Mouse (Mus musculus): ENCODE measurements at regions not wholly inside any gene's neighbourhood (a gene's known extent, or its start where the extent isn't known, plus 50 kb on each side); places are given as distances from the start of the nearest gene placed in this dataset.

DNA sequence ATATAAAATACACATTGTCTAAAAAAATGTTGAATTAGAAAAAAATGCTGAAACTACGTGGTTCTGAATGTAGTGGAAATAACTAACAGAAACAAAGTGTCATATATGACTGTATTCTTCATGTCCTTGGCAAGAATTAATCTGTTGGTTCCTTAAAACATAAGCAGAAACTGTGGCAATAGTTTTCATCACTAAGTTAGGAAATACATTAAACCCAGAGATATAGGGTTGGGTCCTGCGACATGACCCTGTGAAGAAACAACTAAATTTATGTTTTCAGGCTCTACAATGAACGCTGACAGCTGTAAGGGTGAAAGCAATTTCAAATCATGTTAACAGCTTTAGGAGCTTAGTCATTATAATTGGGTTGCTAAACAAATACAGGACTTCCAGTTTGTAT, 351.2 kb upstream of the Mgat4c start:
- H3K4me2 ChIP-seq (ENCODE audit: low read depth, low read length): no peak overlapping the region
- no peaks in the 10 kb centered on the region for H3K4me1 ChIP-seq (ENCODE audit: control insufficient read depth, insufficient read depth, low read length)
- WGBS: 64% methylated on average over 3 of the region's 3 CpGs
- no peaks in the 10 kb centered on the region for H3K9me3 ChIP-seq (ENCODE audit: control insufficient read depth, low read length)
- H3K36me3 ChIP-seq (ENCODE audit: control insufficient read depth, insufficient read depth, low read length): no peaks in the 10 kb centered on the region
- H3K27ac ChIP-seq (ENCODE audit: low read depth, low read length): no peak overlapping the region
- ATAC-seq (ENCODE audit: low read depth): no peak
- no peaks in the 10 kb centered on the region for H3K27me3 ChIP-seq (ENCODE audit: control insufficient read depth, insufficient read depth, low read length)
- no peak overlapping the region for H3K9ac ChIP-seq (replicated peaks; ENCODE audit: low read depth, low read length)
- no peak overlapping the region for H3K4me3 ChIP-seq (ENCODE audit: low read depth, low read length)

DNA sequence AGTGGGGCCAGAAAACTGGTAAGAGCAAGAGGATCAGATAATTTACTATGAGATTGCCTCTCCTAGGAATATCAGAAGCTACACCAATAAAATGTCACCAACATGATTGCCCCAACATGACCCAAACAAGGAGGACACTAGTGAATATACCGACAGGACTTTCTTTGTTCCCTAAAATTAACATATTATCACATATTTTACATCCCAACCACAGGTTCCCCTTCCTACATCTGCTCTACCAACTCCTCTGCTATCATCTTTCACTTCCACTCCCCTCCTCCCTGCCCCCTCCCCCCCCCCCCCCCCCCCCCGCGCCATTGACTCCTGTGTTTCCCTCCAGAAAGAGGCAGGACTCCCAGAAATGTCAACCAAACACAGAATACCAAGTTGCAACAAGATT, 346.2 kb upstream of the Mgat4c start:
- Histone ChIP-seq H3K36me3 (ENCODE audit: control insufficient read depth, insufficient read depth, low read length) (no peaks in the 10 kb centered on the region), H3K9ac (replicated peaks; ENCODE audit: low read depth, low read length) (no peak overlapping the region), H3K4me2 (ENCODE audit: low read depth, low read length) (no peak overlapping the region), H3K9me3 (ENCODE audit: control insufficient read depth, low read length) (no peaks in the 10 kb centered on the region), H3K27ac (ENCODE audit: low read depth, low read length) (no peak overlapping the region), H3K4me1 (ENCODE audit: control insufficient read depth, insufficient read depth, low read length) (no peaks in the 10 kb centered on the region), H3K27me3 (ENCODE audit: control insufficient read depth, insufficient read depth, low read length) (no peaks in the 10 kb centered on the region), H3K4me3 (ENCODE audit: low read depth, low read length) (no peak overlapping the region)
- 67% methylated on average over 3 of the region's 3 CpGs for WGBS
- no peak for ATAC-seq (ENCODE audit: low read depth)

DNA sequence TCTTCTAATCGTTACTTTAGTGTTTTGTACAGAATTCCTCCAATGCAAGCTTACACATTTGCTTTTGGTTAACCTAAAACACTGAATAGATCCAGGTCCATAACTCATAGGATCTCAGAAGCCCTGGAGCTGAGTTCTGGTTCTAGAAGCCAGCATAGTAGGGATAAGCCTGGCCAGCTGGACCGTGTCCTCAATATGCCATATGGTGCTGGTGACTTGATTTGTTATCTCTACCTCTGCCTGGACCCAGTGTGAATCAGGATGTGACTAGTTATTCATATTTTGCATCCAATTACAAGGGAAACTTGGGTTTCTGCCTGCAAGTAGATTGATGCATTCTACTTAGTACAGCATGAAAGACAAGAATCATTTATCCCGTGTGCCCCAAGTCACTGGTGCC, 341.7 kb upstream of the Mgat4c start:
- H3K9me3 ChIP-seq (ENCODE audit: control insufficient read depth, low read length): no peaks in the 10 kb centered on the region
- no peak for ATAC-seq (ENCODE audit: low read depth)
- H3K27ac ChIP-seq (ENCODE audit: low read depth, low read length): no peak overlapping the region
- H3K9ac ChIP-seq (replicated peaks; ENCODE audit: low read depth, low read length): no peak overlapping the region
- no peaks in the 10 kb centered on the region for H3K36me3 ChIP-seq (ENCODE audit: control insufficient read depth, insufficient read depth, low read length)
- H3K4me3 ChIP-seq (ENCODE audit: low read depth, low read length): no peak overlapping the region
- 83% methylated on average over 3 of the region's 3 CpGs for WGBS
- H3K27me3 ChIP-seq (ENCODE audit: control insufficient read depth, insufficient read depth, low read length): no peaks in the 10 kb centered on the region
- no peaks in the 10 kb centered on the region for H3K4me1 ChIP-seq (ENCODE audit: control insufficient read depth, insufficient read depth, low read length)
- no peak overlapping the region for H3K4me2 ChIP-seq (ENCODE audit: low read depth, low read length)

DNA sequence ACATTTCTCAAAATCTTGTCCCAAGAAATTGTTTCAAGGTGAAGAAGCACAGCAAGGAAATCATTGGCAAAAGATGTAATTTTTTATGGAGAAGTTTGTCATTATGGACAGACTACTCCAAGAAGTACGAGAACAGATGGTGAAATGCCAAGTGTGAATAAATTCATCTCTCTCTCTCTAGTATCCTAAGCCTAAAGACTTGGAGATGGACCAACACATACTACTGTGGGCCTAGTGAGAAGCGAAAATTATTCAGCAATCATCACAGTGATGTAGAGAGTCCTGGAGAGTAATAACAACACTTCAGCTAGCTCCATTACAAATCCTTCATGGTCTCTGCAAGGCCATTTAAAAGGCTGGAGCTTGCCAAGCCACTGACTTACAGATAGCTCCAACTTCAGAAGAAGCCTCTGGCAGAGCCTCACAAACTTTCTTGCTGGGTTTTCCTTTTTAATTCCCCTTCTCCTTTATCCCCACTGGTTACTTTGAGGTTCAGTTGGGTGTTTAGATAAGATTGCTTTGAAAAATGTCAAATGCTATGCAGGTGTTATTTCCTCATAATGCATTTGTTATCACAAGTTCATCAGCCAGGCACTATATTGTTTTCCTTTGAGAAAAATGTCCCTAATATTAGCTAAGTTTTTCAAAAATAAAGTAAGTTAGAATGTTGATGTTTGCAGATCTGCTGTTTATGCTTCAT, 330.9 kb upstream of the Mgat4c start:
- no peaks in the 10 kb centered on the region for H3K27me3 ChIP-seq (ENCODE audit: control insufficient read depth, insufficient read depth, low read length)
- no peak for ATAC-seq (ENCODE audit: low read depth)
- H3K9ac ChIP-seq (replicated peaks; ENCODE audit: low read depth, low read length): no peak overlapping the region
- H3K4me1 ChIP-seq (ENCODE audit: control insufficient read depth, insufficient read depth, low read length): no peaks in the 10 kb centered on the region
- H3K36me3 ChIP-seq (ENCODE audit: control insufficient read depth, insufficient read depth, low read length): no peaks in the 10 kb centered on the region
- 81% methylated on average over 2 of the region's 2 CpGs for WGBS
- H3K4me3 ChIP-seq (ENCODE audit: low read depth, low read length): no peak overlapping the region
- H3K27ac ChIP-seq (ENCODE audit: low read depth, low read length): no peak overlapping the region
- no peak overlapping the region for H3K4me2 ChIP-seq (ENCODE audit: low read depth, low read length)
- no peaks in the 10 kb centered on the region for H3K9me3 ChIP-seq (ENCODE audit: control insufficient read depth, low read length)

DNA sequence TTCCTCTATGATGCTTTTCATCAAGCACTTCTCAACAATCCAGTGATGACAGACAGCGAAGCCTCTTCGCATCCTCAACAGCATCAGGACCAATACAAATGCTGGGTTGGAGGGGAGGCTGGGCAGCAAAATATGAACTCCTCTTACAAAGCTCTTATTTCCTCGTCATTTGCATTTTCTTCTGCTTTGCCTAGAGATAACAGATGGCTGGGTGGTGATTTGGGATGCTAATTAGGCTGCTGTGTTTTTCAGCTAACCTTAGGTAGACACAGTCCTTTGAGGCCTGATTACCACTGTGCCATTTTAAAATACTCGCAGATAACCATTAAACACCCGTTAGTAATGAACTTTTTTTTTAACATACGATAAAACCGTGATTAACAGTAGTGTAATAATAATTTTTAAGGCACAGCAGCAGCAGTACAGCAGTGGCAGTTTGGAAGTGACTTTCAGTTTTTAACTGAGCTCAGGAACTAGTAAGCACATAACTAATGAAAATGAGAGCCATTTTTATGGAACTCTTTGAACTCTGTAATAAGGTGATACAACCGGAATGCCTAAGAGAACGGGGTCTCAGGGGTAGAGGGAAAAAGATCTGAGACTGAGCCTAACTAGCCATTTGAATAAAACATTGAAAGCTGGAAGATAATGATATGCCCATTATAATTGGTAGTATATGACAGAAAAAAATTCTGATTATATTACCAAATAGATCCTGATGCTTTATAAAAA, 307.3 kb upstream of the Mgat4c start:
- ATAC-seq (ENCODE audit: low read depth): peak; percentile 83
- no peaks in the 10 kb centered on the region for H3K36me3 ChIP-seq (ENCODE audit: control insufficient read depth, insufficient read depth, low read length)
- H3K4me1 ChIP-seq (ENCODE audit: control insufficient read depth, insufficient read depth, low read length): no peaks in the 10 kb centered on the region
- 39% methylated on average over 9 of the region's 9 CpGs for WGBS
- H3K4me2 ChIP-seq (ENCODE audit: low read depth, low read length): no peak overlapping the region
- H3K27ac ChIP-seq (ENCODE audit: low read depth, low read length): peak overlapping the region; percentile 66; the same call in 1 of the 2 replicates
- no peaks in the 10 kb centered on the region for H3K27me3 ChIP-seq (ENCODE audit: control insufficient read depth, insufficient read depth, low read length)
- H3K9ac ChIP-seq (replicated peaks; ENCODE audit: low read depth, low read length): no peak overlapping the region
- H3K4me3 ChIP-seq (ENCODE audit: low read depth, low read length): no peak overlapping the region
- no peaks in the 10 kb centered on the region for H3K9me3 ChIP-seq (ENCODE audit: control insufficient read depth, low read length)

DNA sequence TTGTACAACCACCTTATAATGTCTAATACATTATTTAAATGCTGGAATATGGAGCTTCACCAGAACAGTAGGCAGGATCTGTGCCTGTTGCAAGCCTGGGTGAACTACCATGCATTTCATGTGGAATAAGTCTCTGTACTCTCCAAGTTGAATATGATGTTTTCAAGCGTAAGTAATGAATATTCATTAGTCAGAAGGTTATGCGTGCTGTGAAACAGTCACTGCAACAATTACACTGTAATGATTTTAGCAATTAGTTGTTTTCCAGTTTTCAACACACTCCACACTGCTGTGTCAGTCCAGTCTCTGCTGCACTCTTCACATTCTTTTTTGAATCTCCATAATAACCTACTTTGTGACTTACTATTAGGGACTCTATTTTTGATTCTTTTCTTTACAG, 287.9 kb upstream of the Mgat4c start:
- H3K4me1 ChIP-seq (ENCODE audit: control insufficient read depth, insufficient read depth, low read length): no peaks in the 10 kb centered on the region
- H3K27me3 ChIP-seq (ENCODE audit: control insufficient read depth, insufficient read depth, low read length): no peaks in the 10 kb centered on the region
- no peaks in the 10 kb centered on the region for H3K9me3 ChIP-seq (ENCODE audit: control insufficient read depth, low read length)
- no peaks in the 10 kb centered on the region for H3K36me3 ChIP-seq (ENCODE audit: control insufficient read depth, insufficient read depth, low read length)
- H3K27ac ChIP-seq (ENCODE audit: low read depth, low read length): no peak overlapping the region
- H3K4me3 ChIP-seq (ENCODE audit: low read depth, low read length): no peak overlapping the region
- H3K4me2 ChIP-seq (ENCODE audit: low read depth, low read length): no peak overlapping the region
- ATAC-seq (ENCODE audit: low read depth): no peak
- WGBS: 53% methylated on average over 2 of the region's 2 CpGs
- no peak overlapping the region for H3K9ac ChIP-seq (replicated peaks; ENCODE audit: low read depth, low read length)

DNA sequence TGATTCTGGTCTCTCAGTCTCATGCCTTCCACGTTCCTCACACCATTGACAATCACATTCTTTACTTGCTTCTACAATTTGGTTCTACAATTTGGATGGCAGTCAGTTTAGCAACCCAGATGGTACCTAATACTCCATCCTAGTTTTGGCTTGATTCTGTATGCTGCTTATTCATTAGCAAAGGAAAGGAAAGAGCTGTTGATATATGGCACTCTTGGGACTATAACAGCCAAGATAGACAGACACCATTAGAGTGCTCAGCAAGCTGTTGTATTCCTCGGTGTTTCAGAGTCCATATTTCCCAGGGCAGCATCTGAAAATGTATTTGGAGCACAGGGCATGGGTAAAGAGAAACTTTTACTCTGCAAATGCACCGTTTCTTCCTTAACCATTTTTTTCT, 282.1 kb upstream of the Mgat4c start:
- ATAC-seq (ENCODE audit: low read depth): peak; percentile 77
- Histone ChIP-seq H3K4me1 (ENCODE audit: control insufficient read depth, insufficient read depth, low read length) (no peaks in the 10 kb centered on the region), H3K27ac (ENCODE audit: low read depth, low read length) (no peak overlapping the region), H3K9me3 (ENCODE audit: control insufficient read depth, low read length) (no peaks in the 10 kb centered on the region), H3K36me3 (ENCODE audit: control insufficient read depth, insufficient read depth, low read length) (no peaks in the 10 kb centered on the region), H3K27me3 (ENCODE audit: control insufficient read depth, insufficient read depth, low read length) (no peaks in the 10 kb centered on the region), H3K4me3 (ENCODE audit: low read depth, low read length) (no peak overlapping the region), H3K4me2 (ENCODE audit: low read depth, low read length) (no peak overlapping the region), H3K9ac (replicated peaks; ENCODE audit: low read depth, low read length) (no peak overlapping the region)
- WGBS: 41% methylated on average over 3 of the region's 3 CpGs

DNA sequence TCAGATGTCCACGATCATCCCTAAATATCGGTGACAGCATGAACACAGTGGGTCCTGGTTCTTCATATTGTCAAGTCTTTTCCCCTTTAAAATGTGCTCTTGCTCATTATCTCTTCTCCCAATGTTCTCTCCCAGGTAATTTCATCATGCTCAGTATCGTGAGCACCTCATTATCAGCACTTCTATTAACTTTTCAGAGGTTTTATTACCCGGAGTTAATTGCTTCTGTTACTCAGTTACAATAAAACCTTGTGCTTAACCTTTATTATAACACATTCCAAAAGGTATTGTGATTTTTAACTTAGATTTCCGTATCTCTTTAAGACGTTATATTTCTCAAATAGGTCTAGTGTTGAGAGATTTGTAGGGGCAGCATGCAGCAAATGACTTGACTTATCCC, 266.0 kb upstream of the Mgat4c start:
- H3K4me1 ChIP-seq (ENCODE audit: control insufficient read depth, insufficient read depth, low read length): no peaks in the 10 kb centered on the region
- no peak overlapping the region for H3K4me3 ChIP-seq (ENCODE audit: low read depth, low read length)
- H3K27ac ChIP-seq (ENCODE audit: low read depth, low read length): no peak overlapping the region
- ATAC-seq (ENCODE audit: low read depth): no peak
- no peaks in the 10 kb centered on the region for H3K9me3 ChIP-seq (ENCODE audit: control insufficient read depth, low read length)
- H3K36me3 ChIP-seq (ENCODE audit: control insufficient read depth, insufficient read depth, low read length): no peaks in the 10 kb centered on the region
- H3K27me3 ChIP-seq (ENCODE audit: control insufficient read depth, insufficient read depth, low read length): no peaks in the 10 kb centered on the region
- H3K9ac ChIP-seq (replicated peaks; ENCODE audit: low read depth, low read length): no peak overlapping the region
- WGBS: 65% methylated on average over 6 of the region's 6 CpGs
- H3K4me2 ChIP-seq (ENCODE audit: low read depth, low read length): no peak overlapping the region

DNA sequence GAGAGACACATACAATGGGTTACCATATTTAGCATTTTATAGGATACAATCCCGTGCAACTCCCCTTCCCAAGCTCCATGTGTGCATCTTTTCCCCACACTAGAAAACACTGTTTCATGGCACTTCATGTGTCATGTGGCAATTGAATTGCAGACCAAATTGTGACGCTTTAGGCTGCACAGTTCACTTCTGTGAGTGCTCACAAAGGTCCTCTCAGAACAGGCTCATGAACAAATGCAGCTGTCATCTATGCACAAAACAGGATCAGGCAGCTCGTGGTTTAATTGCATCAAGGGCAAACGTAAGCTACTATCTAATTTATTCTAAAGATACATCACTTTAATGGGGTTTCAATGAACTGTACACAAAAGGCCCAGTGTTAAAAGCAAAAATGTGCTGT, 258.7 kb upstream of the Mgat4c start:
- Histone ChIP-seq H3K4me3 (ENCODE audit: low read depth, low read length) (no peak overlapping the region), H3K27me3 (ENCODE audit: control insufficient read depth, insufficient read depth, low read length) (no peaks in the 10 kb centered on the region), H3K9me3 (ENCODE audit: control insufficient read depth, low read length) (no peaks in the 10 kb centered on the region), H3K4me2 (ENCODE audit: low read depth, low read length) (no peak overlapping the region), H3K9ac (replicated peaks; ENCODE audit: low read depth, low read length) (no peak overlapping the region), H3K27ac (ENCODE audit: low read depth, low read length) (no peak overlapping the region), H3K4me1 (ENCODE audit: control insufficient read depth, insufficient read depth, low read length) (no peaks in the 10 kb centered on the region), H3K36me3 (ENCODE audit: control insufficient read depth, insufficient read depth, low read length) (no peaks in the 10 kb centered on the region)
- no peak for ATAC-seq (ENCODE audit: low read depth)
- WGBS: 31% methylated on average over 4 of the region's 4 CpGs

Measured in neural tube, embryonic 14.5 days (tissue).